8 mouse cellular contexts compared by ENCODE assay signal in the genomic region with DNA sequence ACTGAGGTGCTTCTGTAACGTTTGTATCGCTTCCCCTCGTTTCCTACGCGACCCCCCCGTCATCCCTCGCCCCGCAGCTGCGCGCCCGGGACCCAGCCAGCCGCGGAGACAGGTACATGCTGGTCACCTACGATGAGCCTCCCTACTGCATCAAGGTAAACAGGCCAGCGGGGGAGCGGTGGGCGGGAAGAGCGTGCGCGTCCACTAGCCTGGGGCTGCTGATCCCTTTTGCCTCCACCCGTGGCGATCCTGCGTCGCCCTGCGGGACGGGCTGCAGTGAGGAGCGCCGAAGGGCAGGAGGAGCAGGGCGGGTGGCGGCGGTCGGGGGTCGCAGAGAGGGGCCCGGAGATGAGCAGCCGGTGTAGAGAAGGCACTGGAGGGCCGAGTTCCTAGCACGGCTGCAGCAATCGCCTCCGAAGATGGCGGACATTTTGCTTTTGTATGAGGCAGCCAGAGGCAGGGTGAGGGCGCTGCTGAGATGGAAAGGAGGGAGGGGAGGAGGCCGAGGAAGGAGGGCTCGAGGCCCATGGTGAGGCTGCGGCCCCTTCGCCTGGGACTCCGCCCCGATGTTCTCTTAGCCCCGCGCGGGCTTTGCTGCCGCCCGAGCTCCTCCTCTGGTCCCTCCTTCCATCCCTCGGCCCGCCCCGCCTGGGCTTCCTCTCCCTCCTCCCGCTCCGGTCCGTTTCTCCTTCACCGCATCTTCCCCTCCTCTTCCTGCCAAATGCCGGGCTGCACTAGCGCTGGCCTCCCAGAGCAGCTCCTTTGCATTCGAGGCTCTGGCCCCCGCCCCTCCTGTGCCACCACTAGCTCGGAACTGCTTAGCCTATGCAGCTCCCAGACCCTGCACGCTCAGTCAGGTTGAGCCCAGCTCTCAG. TPM values are rescaled to one million over a fixed set of nuclear protein-coding genes. Genes with fewer than 3 reads are reported as not detected.
DNase-seq lines count a peak whose midpoint lies in the region; ATAC-seq lines count a peak whose summit lies in the region.

No protein-coding gene starts in this region.

- no peaks in the 10 kb centered on the region; the same call in 1 of the 2 replicates for H3K4me1 ChIP-seq in hindbrain, embryonic 14.5 days (replicated peaks; ENCODE audit: control insufficient read depth, insufficient read depth, low read length)

- peak overlapping the region; percentile 55 for H3K4me3 ChIP-seq in hindbrain, embryonic 14.5 days (replicated peaks; ENCODE audit: low read length)

- peak overlapping the region; percentile 63 for H3K4me2 ChIP-seq in hindbrain, embryonic 14.5 days (replicated peaks)

- WGBS in hindbrain, embryonic 14.5 days, result 16% methylated on average over 46 of the region's 65 CpGs

- DNase-seq in NIH3T3 (ENCODE audit: low read depth), result peak; percentile 93
- peak; percentile 89 to 95 for DNase-seq in cerebellum, postnatal 10 days
- DNase-seq in frontal cortex, postnatal 14 days (ENCODE audit: low spot score in 2 of 2), result peak; percentile 81 to 83
- DNase-seq in hindbrain, embryonic 14.5 days (ENCODE audit: low spot score), result peak; percentile 81
- peak; percentile 87 for DNase-seq in layer of hippocampus, postnatal 36 days
- DNase-seq in lung, postnatal 36 days, result peak; percentile 91
- peak; percentile 94 for DNase-seq in retina, postnatal 1 day
- peak; percentile 60 to 86 for DNase-seq in urinary bladder, adult 18-20 months (ENCODE audit: low spot score in 2 of 2)

- H3K9me3 ChIP-seq in hindbrain, embryonic 14.5 days (ENCODE audit: control insufficient read depth, low read length), result no peaks in the 10 kb centered on the region

- H3K27me3 ChIP-seq in hindbrain, embryonic 14.5 days (ENCODE audit: control insufficient read depth, insufficient read depth, low read length), result no peaks in the 10 kb centered on the region

- peak overlapping the region; percentile 97 for H3K27ac ChIP-seq in hindbrain, embryonic 14.5 days

- no peaks in the 10 kb centered on the region for H3K36me3 ChIP-seq in hindbrain, embryonic 14.5 days (replicated peaks; ENCODE audit: control insufficient read depth, insufficient read depth)

- peak; percentile 97 for ATAC-seq in hindbrain, embryonic 14.5 days (ENCODE audit: low FRiP score)

- peak overlapping the region; percentile 79 for H3K9ac ChIP-seq in hindbrain, embryonic 14.5 days

RNA-seq across cellular contexts. Expression of a gene that starts 1.0 kb away (rescaled TPM):
- 19.2 and 19.6 TPM in 2 replicates for polyA plus RNA-seq in hindbrain, embryonic 14.5 days (2014; fragmentation: Nextera tagmentation; extraction: Ambion mirVana)
- total RNA-seq in layer of hippocampus, postnatal 36 days (2021), result 10 to 100 TPM; 30.3 to 35.6 TPM

RNA-seq across cellular contexts. Expression of a gene that starts 7.8 kb away (rescaled TPM):
- polyA plus RNA-seq in hindbrain, embryonic 14.5 days (2014; fragmentation: Nextera tagmentation; extraction: Ambion mirVana), result 1.1 and 1.9 TPM in 2 replicates
- not detected for total RNA-seq in layer of hippocampus, postnatal 36 days (2021)

Comparison
In these comparisons a context has a peak if more than half of its experiments do, and no peak if none do; other contexts are left out.
1. Peak in every context shown above with its lines: DNase-seq, ATAC-seq, H3K4me3 ChIP-seq and H3K27ac ChIP-seq.